Mouse (Mus musculus): ENCODE measurements around the gene Tbc1d12. TPM values are rescaled to one million over a fixed set of nuclear protein-coding genes. Genes with fewer than 3 reads are reported as not detected.

Tbc1d12 gene
- total and polyA plus RNA-seq, 2 experiments from 2014 or later = 1.3 to 5.8 TPM

- TF ChIP-seq CTCF (IDR thresholded peaks at IDR 0.05; ENCODE audit: low read depth) (no peak), EP300 (IDR thresholded peaks at IDR 0.05; ENCODE audit: low read depth) (no peak)
- H3K4me2 ChIP-seq (ENCODE audit: low read depth, low read length) = no peak overlapping the region
- H3K4me1 ChIP-seq (ENCODE audit: control insufficient read depth, insufficient read depth) = peaks cover 4% of the 10 kb centered on the region; the same call in 1 of the 2 replicates
- H3K36me3 ChIP-seq (replicated peaks; ENCODE audit: control insufficient read depth, insufficient read depth, low read length) = no peaks in the 10 kb centered on the region
- H3K9me3 ChIP-seq (replicated peaks; ENCODE audit: control insufficient read depth, low read length) = no peaks in the 10 kb centered on the region
- DNase-seq (ENCODE audit: low spot score) = no peak
- 40% methylated on average over 1 of the region's 1 CpGs for WGBS
- no peak overlapping the region for H3K4me3 ChIP-seq (ENCODE audit: low read depth, low read length)
- no peak overlapping the region for H3K27ac ChIP-seq (ENCODE audit: low read depth)
- ATAC-seq (ENCODE audit: insufficient read depth, low read depth) = no peak
- no peaks in the 10 kb centered on the region for H3K27me3 ChIP-seq (ENCODE audit: control insufficient read depth, insufficient read depth, low read length)
- no peak overlapping the region for H3K9ac ChIP-seq (replicated peaks; ENCODE audit: low read depth, low read length)
Measured at GRCm38 (mm10) chr19:38833224-38833623, 3.2 kb upstream of the Tbc1d12 start.

- Histone ChIP-seq H3K9me3 (replicated peaks; ENCODE audit: control insufficient read depth, low read length) (no peaks in the 10 kb centered on the region), H3K27me3 (ENCODE audit: control insufficient read depth, insufficient read depth, low read length) (no peaks in the 10 kb centered on the region), H3K4me3 (ENCODE audit: low read depth, low read length) (peak overlapping the region; percentile 66), H3K4me1 (ENCODE audit: control insufficient read depth, insufficient read depth) (peaks cover 7% of the 10 kb centered on the region; the same call in 1 of the 2 replicates), H3K36me3 (replicated peaks; ENCODE audit: control insufficient read depth, insufficient read depth, low read length) (no peaks in the 10 kb centered on the region), H3K27ac (ENCODE audit: low read depth) (peak overlapping the region; percentile 76), H3K9ac (replicated peaks; ENCODE audit: low read depth, low read length) (peak overlapping the region; percentile 63), H3K4me2 (ENCODE audit: low read depth, low read length) (peak overlapping the region; percentile 66)
- WGBS = 22% methylated on average over 10 of the region's 10 CpGs
- ATAC-seq (ENCODE audit: insufficient read depth, low read depth) (peak; percentile 3; the same call in 1 of the 2 replicates), DNase-seq (ENCODE audit: low spot score) (no peak)
- TF ChIP-seq CTCF (IDR thresholded peaks at IDR 0.05; ENCODE audit: low read depth) = no peak
- TF ChIP-seq EP300 (IDR thresholded peaks at IDR 0.05; ENCODE audit: low read depth) = no peak
Measured at GRCm38 (mm10) chr19:38836084-38836437, 318 bp upstream of the Tbc1d12 start.

GRCm38 (mm10) chr19:38837171-38837641 lies 827 bp downstream of the Tbc1d12 start:
- peak overlapping the region; percentile 76 for H3K27ac ChIP-seq (ENCODE audit: low read depth)
- H3K36me3 ChIP-seq (replicated peaks; ENCODE audit: control insufficient read depth, insufficient read depth, low read length) = no peaks in the 10 kb centered on the region
- no peaks in the 10 kb centered on the region for H3K9me3 ChIP-seq (replicated peaks; ENCODE audit: control insufficient read depth, low read length)
- ATAC-seq (ENCODE audit: insufficient read depth, low read depth) (peak; percentile 39), DNase-seq (ENCODE audit: low spot score) (peak; percentile 44)
- WGBS = under 1% methylated on average over 52 of the region's 54 CpGs
- peak overlapping the region; percentile 63 for H3K9ac ChIP-seq (replicated peaks; ENCODE audit: low read depth, low read length)
- H3K4me3 ChIP-seq (ENCODE audit: low read depth, low read length) = peak overlapping the region; percentile 66
- H3K4me2 ChIP-seq (ENCODE audit: low read depth, low read length) = peak overlapping the region; percentile 66
- TF ChIP-seq EP300 (IDR thresholded peaks at IDR 0.05; ENCODE audit: low read depth) (no peak), CTCF (IDR thresholded peaks at IDR 0.05; ENCODE audit: low read depth) (no peak)
- peaks cover 7% of the 10 kb centered on the region; the same call in 1 of the 2 replicates for H3K4me1 ChIP-seq (ENCODE audit: control insufficient read depth, insufficient read depth)
- no peaks in the 10 kb centered on the region for H3K27me3 ChIP-seq (ENCODE audit: control insufficient read depth, insufficient read depth, low read length)

- no peak for TF ChIP-seq EP300 (IDR thresholded peaks at IDR 0.05; ENCODE audit: low read depth)
- TF ChIP-seq CTCF (IDR thresholded peaks at IDR 0.05; ENCODE audit: low read depth) = no peak
- H3K4me3 ChIP-seq (ENCODE audit: low read depth, low read length) = no peak overlapping the region
- no peaks in the 10 kb centered on the region for H3K27me3 ChIP-seq (ENCODE audit: control insufficient read depth, insufficient read depth, low read length)
- no peak overlapping the region for H3K27ac ChIP-seq (ENCODE audit: low read depth)
- DNase-seq (ENCODE audit: low spot score) (no peak), ATAC-seq (ENCODE audit: insufficient read depth, low read depth) (no peak)
- no peaks in the 10 kb centered on the region for H3K36me3 ChIP-seq (replicated peaks; ENCODE audit: control insufficient read depth, insufficient read depth, low read length)
- WGBS = 78% methylated on average over 5 of the region's 5 CpGs
- H3K4me1 ChIP-seq (ENCODE audit: control insufficient read depth, insufficient read depth) = no peaks in the 10 kb centered on the region
- no peaks in the 10 kb centered on the region for H3K9me3 ChIP-seq (replicated peaks; ENCODE audit: control insufficient read depth, low read length)
- no peak overlapping the region for H3K9ac ChIP-seq (replicated peaks; ENCODE audit: low read depth, low read length)
- H3K4me2 ChIP-seq (ENCODE audit: low read depth, low read length) = no peak overlapping the region
Measured at GRCm38 (mm10) chr19:38844817-38845216, 8.4 kb downstream of the Tbc1d12 start.

- Histone ChIP-seq H3K4me2 (ENCODE audit: low read depth, low read length) (no peak overlapping the region), H3K36me3 (replicated peaks; ENCODE audit: control insufficient read depth, insufficient read depth, low read length) (no peaks in the 10 kb centered on the region), H3K27me3 (ENCODE audit: control insufficient read depth, insufficient read depth, low read length) (no peaks in the 10 kb centered on the region), H3K9ac (replicated peaks; ENCODE audit: low read depth, low read length) (no peak overlapping the region), H3K4me3 (ENCODE audit: low read depth, low read length) (no peak overlapping the region), H3K27ac (ENCODE audit: low read depth) (no peak overlapping the region), H3K9me3 (replicated peaks; ENCODE audit: control insufficient read depth, low read length) (no peaks in the 10 kb centered on the region), H3K4me1 (ENCODE audit: control insufficient read depth, insufficient read depth) (no peaks in the 10 kb centered on the region)
- DNase-seq (ENCODE audit: low spot score) (no peak), ATAC-seq (ENCODE audit: insufficient read depth, low read depth) (no peak)
- WGBS = 74% methylated on average over 2 of the region's 2 CpGs
- TF ChIP-seq EP300 (IDR thresholded peaks at IDR 0.05; ENCODE audit: low read depth) (no peak), CTCF (IDR thresholded peaks at IDR 0.05; ENCODE audit: low read depth) (no peak)
Measured at GRCm38 (mm10) chr19:38846373-38846772, 10.0 kb downstream of the Tbc1d12 start.

GRCm38 (mm10) chr19:38858224-38858623 lies 21.8 kb downstream of the Tbc1d12 start:
- Histone ChIP-seq H3K4me3 (ENCODE audit: low read depth, low read length) (no peak overlapping the region), H3K9ac (replicated peaks; ENCODE audit: low read depth, low read length) (no peak overlapping the region), H3K27me3 (ENCODE audit: control insufficient read depth, insufficient read depth, low read length) (no peaks in the 10 kb centered on the region), H3K9me3 (replicated peaks; ENCODE audit: control insufficient read depth, low read length) (no peaks in the 10 kb centered on the region), H3K4me2 (ENCODE audit: low read depth, low read length) (no peak overlapping the region), H3K27ac (ENCODE audit: low read depth) (no peak overlapping the region), H3K4me1 (ENCODE audit: control insufficient read depth, insufficient read depth) (peaks cover 5% of the 10 kb centered on the region; the same call in 1 of the 2 replicates), H3K36me3 (replicated peaks; ENCODE audit: control insufficient read depth, insufficient read depth, low read length) (no peaks in the 10 kb centered on the region)
- no peak for TF ChIP-seq EP300 (IDR thresholded peaks at IDR 0.05; ENCODE audit: low read depth)
- TF ChIP-seq CTCF (IDR thresholded peaks at IDR 0.05; ENCODE audit: low read depth) = no peak
- ATAC-seq (ENCODE audit: insufficient read depth, low read depth) (no peak), DNase-seq (ENCODE audit: low spot score) (no peak)
- 92% methylated on average over 3 of the region's 3 CpGs for WGBS
